Mouse (Mus musculus) layer of hippocampus, postnatal 14 days (tissue): ENCODE measurements around the gene Nf2. TPM values are rescaled to one million over a fixed set of nuclear protein-coding genes. Genes with fewer than 3 reads are reported as not detected.
"Not testable (repeated sequence)": the region's sequence is repeated elsewhere in the genome, so short reads cannot be mapped to it uniquely, and the experiment has no call there.

ENCODE experiments used
- DNase-seq, 2 experiments: peaks; one replicate each; pipeline ENCODE4 v3.0.0; 2021 to 2022; ENCODE audit warnings: low spot score in 2 of 2, mixed read lengths in 1 of 2
- total RNA-seq, 2 experiments: library from RNA; stranded (reverse); gene quantifications; 2 replicates each; pipeline ENCODE4 v1.2.3; 2021

The Nf2 gene
- total RNA-seq, 2 experiments from 2014 or later, result 148 to 156 TPM

- no peak for DNase-seq
Measured at GRCm38 (mm10) chr11:4840942-4841526, 8.3 kb downstream of the Nf2 start.

- no peak for DNase-seq
Measured at GRCm38 (mm10) chr11:4838235-4838634, 11.1 kb downstream of the Nf2 start.

- DNase-seq, result no peak
Measured at GRCm38 (mm10) chr11:4837342-4837741, 12.0 kb downstream of the Nf2 start.

GRCm38 (mm10) chr11:4836755-4837154 lies 12.6 kb downstream of the Nf2 start:
- peak; percentile 35 to 43 for DNase-seq

- no peak for DNase-seq
Measured at GRCm38 (mm10) chr11:4835436-4835835, 13.9 kb downstream of the Nf2 start.

- DNase-seq, result no peak
Measured at GRCm38 (mm10) chr11:4833295-4833939, 15.9 kb downstream of the Nf2 start.

- no peak for DNase-seq
Measured at GRCm38 (mm10) chr11:4831066-4831465, 18.3 kb downstream of the Nf2 start.

- peak in 1 of 2 experiments; percentile 28 for DNase-seq
Measured at GRCm38 (mm10) chr11:4827916-4828315, 21.4 kb downstream of the Nf2 start.

GRCm38 (mm10) chr11:4827340-4827739 lies 22.0 kb downstream of the Nf2 start:
- DNase-seq, result no peak

- no peak for DNase-seq
Measured at GRCm38 (mm10) chr11:4826152-4826778, 23.1 kb downstream of the Nf2 start.

- DNase-seq, result no peak
Measured at GRCm38 (mm10) chr11:4823655-4824312, 25.6 kb downstream of the Nf2 start.

GRCm38 (mm10) chr11:4822446-4822842 lies 26.9 kb downstream of the Nf2 start:
- DNase-seq, result not testable (repeated sequence)

GRCm38 (mm10) chr11:4821492-4822445 lies 27.6 kb downstream of the Nf2 start:
- peak in 1 of 2 experiments; percentile 62 for DNase-seq

- no peak for DNase-seq
Measured at GRCm38 (mm10) chr11:4814507-4815450, 34.6 kb downstream of the Nf2 start.

GRCm38 (mm10) chr11:4808311-4808710 lies 41.0 kb downstream of the Nf2 start:
- DNase-seq, result no peak

GRCm38 (mm10) chr11:4806031-4806715 lies 43.2 kb downstream of the Nf2 start:
- no peak for DNase-seq

GRCm38 (mm10) chr11:4804921-4805562 lies 44.3 kb downstream of the Nf2 start:
- no peak for DNase-seq

- peak in 1 of 2 experiments; percentile 64 for DNase-seq
Measured at GRCm38 (mm10) chr11:4803951-4804350, 45.4 kb downstream of the Nf2 start.

GRCm38 (mm10) chr11:4803426-4803825 lies 45.9 kb downstream of the Nf2 start:
- DNase-seq, result no peak
